Mouse (Mus musculus): ENCODE results near the gene Ppp1r3f. TPM values are rescaled to one million over a fixed set of nuclear protein-coding genes. Genes with fewer than 3 reads are reported as not detected.

The Ppp1r3f gene
- polyA plus RNA-seq, 1 experiment from 2014 or later: 7.5 TPM

Other genes starting within 250 kb of the Ppp1r3f start
- gene Usp27x, start 198.5 kb downstream of the Ppp1r3f start, polyA plus RNA-seq (2015; fragmentation: Nextera tagmentation; extraction: Ambion mirVana): 2.1 and 2.3 TPM in 2 replicates
- 0.08 and 0.26 TPM in 2 replicates for gene Foxp3, start 639 bp downstream of the Ppp1r3f start, polyA plus RNA-seq (2015; fragmentation: Nextera tagmentation; extraction: Ambion mirVana)
- gene Ccdc22, start 31.2 kb upstream of the Ppp1r3f start, polyA plus RNA-seq (2015; fragmentation: Nextera tagmentation; extraction: Ambion mirVana): 28.4 and 29.5 TPM in 2 replicates
- gene Cacna1f, start 32.8 kb upstream of the Ppp1r3f start, polyA plus RNA-seq (2015; fragmentation: Nextera tagmentation; extraction: Ambion mirVana): 0.24 and 0.35 TPM in 2 replicates
- 195 and 223 TPM in 2 replicates for gene Syp, start 64.2 kb upstream of the Ppp1r3f start, polyA plus RNA-seq (2015; fragmentation: Nextera tagmentation; extraction: Ambion mirVana)
- 1.7 and 3.8 TPM in 2 replicates for gene Prickle3, start 83.0 kb upstream of the Ppp1r3f start, polyA plus RNA-seq (2015; fragmentation: Nextera tagmentation; extraction: Ambion mirVana)
- 20.3 and 50.6 TPM in 2 replicates for gene Plp2, start 97.1 kb upstream of the Ppp1r3f start, polyA plus RNA-seq (2015; fragmentation: Nextera tagmentation; extraction: Ambion mirVana)
- 0.13 TPM in 1 of 2 replicates, not detected in the other for gene Magix, start 107.0 kb upstream of the Ppp1r3f start, polyA plus RNA-seq (2015; fragmentation: Nextera tagmentation; extraction: Ambion mirVana)
- 46.0 and 46.5 TPM in 2 replicates for gene Gpkow, start 122.8 kb upstream of the Ppp1r3f start, polyA plus RNA-seq (2015; fragmentation: Nextera tagmentation; extraction: Ambion mirVana)
- 34.6 and 34.9 TPM in 2 replicates for gene Wdr45, start 140.1 kb upstream of the Ppp1r3f start, polyA plus RNA-seq (2015; fragmentation: Nextera tagmentation; extraction: Ambion mirVana)
- gene Gm45208, start 148.0 kb upstream of the Ppp1r3f start, polyA plus RNA-seq (2015; fragmentation: Nextera tagmentation; extraction: Ambion mirVana): 1.4 TPM in 1 of 2 replicates, not detected in the other
- gene Praf2, start 154.2 kb upstream of the Ppp1r3f start, polyA plus RNA-seq (2015; fragmentation: Nextera tagmentation; extraction: Ambion mirVana): 128 and 132 TPM in 2 replicates
- 50.8 and 56.3 TPM in 2 replicates for gene Ccdc120, start 176.6 kb upstream of the Ppp1r3f start, polyA plus RNA-seq (2015; fragmentation: Nextera tagmentation; extraction: Ambion mirVana)
- gene Tfe3, start 188.3 kb upstream of the Ppp1r3f start, polyA plus RNA-seq (2015; fragmentation: Nextera tagmentation; extraction: Ambion mirVana): 24.7 and 25.2 TPM in 2 replicates
- 63.0 and 67.4 TPM in 2 replicates for gene Gripap1, start 215.5 kb upstream of the Ppp1r3f start, polyA plus RNA-seq (2015; fragmentation: Nextera tagmentation; extraction: Ambion mirVana)
- gene Kcnd1, start 248.0 kb upstream of the Ppp1r3f start, polyA plus RNA-seq (2015; fragmentation: Nextera tagmentation; extraction: Ambion mirVana): 5.7 and 6.5 TPM in 2 replicates

All from neural tube, embryonic 15.5 days (tissue).